Mouse (Mus musculus): ENCODE data around the gene Khk. TPM values are rescaled to one million over a fixed set of nuclear protein-coding genes. Genes with fewer than 3 reads are reported as not detected.
A peak's percentile ranks its signal among the peaks of the same experiment; 100 is the strongest.

The Khk gene
- polyA plus RNA-seq, 1 experiment, result 38.9 TPM

- Histone ChIP-seq H3K27ac (ENCODE audit: insufficient read depth, low read depth, low read length) (no peak overlapping the region), H3K4me1 (ENCODE audit: control insufficient read depth, insufficient read depth, low read length) (0 out of 2 replicates have a peak, but pooled peaks cover 2% of the 10 kb centered on the region), H3K4me3 (ENCODE audit: insufficient read depth, low read length) (no peak overlapping the region)
- TF ChIP-seq POLR2A (IDR thresholded peaks at IDR 0.05; ENCODE audit: borderline replicate concordance, low read depth, low read length) (no peak), CTCF (IDR thresholded peaks at IDR 0.05; ENCODE audit: low read depth, low read length) (no peak)
Observed at GRCm38 (mm10) chr5:30930846-30931245, 9.6 kb downstream of the Khk start.

GRCm38 (mm10) chr5:30931378-30931777, 10.1 kb downstream of the Khk start:
- no peak for TF ChIP-seq CTCF (IDR thresholded peaks at IDR 0.05; ENCODE audit: low read depth, low read length)
- TF ChIP-seq POLR2A (IDR thresholded peaks at IDR 0.05; ENCODE audit: borderline replicate concordance, low read depth, low read length), result no peak
- Histone ChIP-seq H3K4me1 (ENCODE audit: control insufficient read depth, insufficient read depth, low read length) (0 out of 2 replicates have a peak, but pooled peaks cover 2% of the 10 kb centered on the region), H3K27ac (ENCODE audit: insufficient read depth, low read depth, low read length) (no peak overlapping the region), H3K4me3 (ENCODE audit: insufficient read depth, low read length) (no peak overlapping the region)

GRCm38 (mm10) chr5:30933705-30934104, 12.5 kb downstream of the Khk start:
- TF ChIP-seq CTCF (IDR thresholded peaks at IDR 0.05; ENCODE audit: low read depth, low read length) (no peak), POLR2A (IDR thresholded peaks at IDR 0.05; ENCODE audit: borderline replicate concordance, low read depth, low read length) (no peak)
- no peak overlapping the region for H3K27ac ChIP-seq (ENCODE audit: insufficient read depth, low read depth, low read length)

GRCm38 (mm10) chr5:30934725-30935461, 13.7 kb downstream of the Khk start:
- H3K4me1 ChIP-seq (ENCODE audit: control insufficient read depth, insufficient read depth, low read length), result no peaks in the 10 kb centered on the region
- TF ChIP-seq CTCF (IDR thresholded peaks at IDR 0.05; ENCODE audit: low read depth, low read length) (no peak), POLR2A (IDR thresholded peaks at IDR 0.05; ENCODE audit: borderline replicate concordance, low read depth, low read length) (no peak)
- no peak overlapping the region for H3K4me3 ChIP-seq (ENCODE audit: insufficient read depth, low read length)
- H3K27ac ChIP-seq (ENCODE audit: insufficient read depth, low read depth, low read length), result no peak overlapping the region

More at GRCm38 (mm10) chr5:30933705-30934104, 12.5 kb downstream of the Khk start:
- no peak overlapping the region for H3K4me3 ChIP-seq (ENCODE audit: insufficient read depth, low read length)
- H3K4me1 ChIP-seq (ENCODE audit: control insufficient read depth, insufficient read depth, low read length), result no peaks in the 10 kb centered on the region

GRCm38 (mm10) chr5:30943004-30943403, 21.8 kb downstream of the Khk start:
- Histone ChIP-seq H3K27ac (ENCODE audit: insufficient read depth, low read depth, low read length) (no peak overlapping the region), H3K4me3 (ENCODE audit: insufficient read depth, low read length) (no peak overlapping the region), H3K4me1 (ENCODE audit: control insufficient read depth, insufficient read depth, low read length) (no peaks in the 10 kb centered on the region)
- TF ChIP-seq POLR2A (IDR thresholded peaks at IDR 0.05; ENCODE audit: borderline replicate concordance, low read depth, low read length), result no peak
- no peak for TF ChIP-seq CTCF (IDR thresholded peaks at IDR 0.05; ENCODE audit: low read depth, low read length)

- TF ChIP-seq POLR2A (IDR thresholded peaks at IDR 0.05; ENCODE audit: borderline replicate concordance, low read depth, low read length) (no peak), CTCF (IDR thresholded peaks at IDR 0.05; ENCODE audit: low read depth, low read length) (no peak)
- Histone ChIP-seq H3K27ac (ENCODE audit: insufficient read depth, low read depth, low read length) (no peak overlapping the region), H3K4me1 (ENCODE audit: control insufficient read depth, insufficient read depth, low read length) (peaks cover 3% of the 10 kb centered on the region), H3K4me3 (ENCODE audit: insufficient read depth, low read length) (no peak overlapping the region)
Observed at GRCm38 (mm10) chr5:30944344-30944743, 23.1 kb downstream of the Khk start.

- TF ChIP-seq CTCF (IDR thresholded peaks at IDR 0.05; ENCODE audit: low read depth, low read length) (no peak), POLR2A (IDR thresholded peaks at IDR 0.05; ENCODE audit: borderline replicate concordance, low read depth, low read length) (no peak)
- Histone ChIP-seq H3K4me3 (ENCODE audit: insufficient read depth, low read length) (no peak within 1 kb of the TSS), H3K4me1 (ENCODE audit: control insufficient read depth, insufficient read depth, low read length) (peaks cover 7% of the 10 kb centered on the region), H3K27ac (ENCODE audit: insufficient read depth, low read depth, low read length) (no peak within 1 kb of the TSS)
Observed at GRCm38 (mm10) chr5:30944956-30945781, 23.9 kb downstream of the Khk start, which contains the start of gene Cgref1. Cgref1 (minus strand) TSS chr5:30945591.

GRCm38 (mm10) chr5:30948620-30949019, 27.4 kb downstream of the Khk start:
- Histone ChIP-seq H3K27ac (ENCODE audit: insufficient read depth, low read depth, low read length) (no peak overlapping the region), H3K4me3 (ENCODE audit: insufficient read depth, low read length) (no peak overlapping the region), H3K4me1 (ENCODE audit: control insufficient read depth, insufficient read depth, low read length) (peaks cover 13% of the 10 kb centered on the region)
- no peak for TF ChIP-seq POLR2A (IDR thresholded peaks at IDR 0.05; ENCODE audit: borderline replicate concordance, low read depth, low read length)
- no peak for TF ChIP-seq CTCF (IDR thresholded peaks at IDR 0.05; ENCODE audit: low read depth, low read length)

- peaks cover 13% of the 10 kb centered on the region for H3K4me1 ChIP-seq (ENCODE audit: control insufficient read depth, insufficient read depth, low read length)
- H3K27ac ChIP-seq (ENCODE audit: insufficient read depth, low read depth, low read length), result peak overlapping the region; percentile 72
- no peak for TF ChIP-seq CTCF (IDR thresholded peaks at IDR 0.05; ENCODE audit: low read depth, low read length)
- TF ChIP-seq POLR2A (IDR thresholded peaks at IDR 0.05; ENCODE audit: borderline replicate concordance, low read depth, low read length), result no peak
- peak overlapping the region; percentile 80 for H3K4me3 ChIP-seq (ENCODE audit: insufficient read depth, low read length)
Observed at GRCm38 (mm10) chr5:30949654-30950326, 28.6 kb downstream of the Khk start.
